Mouse (Mus musculus): ENCODE data around the gene Dusp14.

DNA sequence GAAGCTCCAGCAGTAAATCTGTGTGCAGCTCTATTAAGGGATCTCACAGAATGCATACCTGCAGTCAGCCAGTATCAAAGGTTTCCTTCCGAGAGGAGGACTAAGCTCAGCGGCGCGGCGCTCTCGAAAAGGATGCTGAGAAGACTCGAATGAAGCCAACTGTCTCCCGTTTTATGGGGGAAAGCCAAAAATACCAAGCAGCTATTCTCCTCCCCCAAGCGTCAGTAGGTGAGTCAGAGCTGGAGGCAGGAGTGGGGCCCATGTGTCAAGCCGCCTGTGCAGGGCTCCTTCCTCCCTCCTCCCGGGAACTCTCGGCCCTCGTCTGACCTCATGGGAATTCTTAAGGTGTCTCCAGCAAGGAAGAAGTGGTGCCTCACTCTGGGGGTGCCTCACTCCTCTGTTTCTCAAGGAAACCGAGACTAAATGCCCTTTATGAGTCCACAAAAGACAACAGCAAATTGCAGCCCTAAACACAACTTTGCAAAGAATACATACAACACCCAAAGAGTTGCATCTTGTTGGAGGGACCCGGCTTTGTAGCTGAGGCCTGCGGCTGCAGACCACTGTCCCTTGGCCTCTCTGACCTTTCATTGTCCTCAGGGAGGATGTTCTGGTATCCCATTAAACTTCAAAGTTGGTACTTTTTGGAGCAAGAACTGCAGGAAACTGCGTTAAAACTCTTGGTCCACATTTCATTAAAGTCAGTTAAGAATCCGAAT is 2.0 kb downstream of the Dusp14 start:
- TF ChIP-seq CTCF (IDR thresholded peaks at IDR 0.05; ENCODE audit: low read depth) (no peak), EP300 (IDR thresholded peaks at IDR 0.05; ENCODE audit: low read depth) (no peak)
